Mouse (Mus musculus) testis, adult 2 months (tissue): ENCODE measurements around the gene Ap1s3.

ENCODE experiments used
- CTCF ChIP-seq: fragments of 200-500 bp; IDR thresholded peaks from 2 replicates; pipeline ENCODE4 v1.5.1; 2012; ENCODE audit warnings: low read depth, mild to moderate bottlenecking, inconsistent platforms, low read length, moderate library complexity; ENCODE audit not compliant: control insufficient read depth, insufficient read depth, insufficient replicate concordance
- POLR2A ChIP-seq: fragments of 200-500 bp; IDR thresholded peaks from 2 replicates; pipeline ENCODE4 v1.6.1; 2012; ENCODE audit warnings: low read depth, mild to moderate bottlenecking, inconsistent platforms, low read length, moderate library complexity; ENCODE audit not compliant: control insufficient read depth

- TF ChIP-seq CTCF (no peak), POLR2A (no peak)
Observed at GRCm38 (mm10) chr1:79696933-79697332, 25.2 kb upstream of the Ap1s3 start.
